Mouse (Mus musculus): Measurements from ENCODE around the gene Oosp1.

DNA sequence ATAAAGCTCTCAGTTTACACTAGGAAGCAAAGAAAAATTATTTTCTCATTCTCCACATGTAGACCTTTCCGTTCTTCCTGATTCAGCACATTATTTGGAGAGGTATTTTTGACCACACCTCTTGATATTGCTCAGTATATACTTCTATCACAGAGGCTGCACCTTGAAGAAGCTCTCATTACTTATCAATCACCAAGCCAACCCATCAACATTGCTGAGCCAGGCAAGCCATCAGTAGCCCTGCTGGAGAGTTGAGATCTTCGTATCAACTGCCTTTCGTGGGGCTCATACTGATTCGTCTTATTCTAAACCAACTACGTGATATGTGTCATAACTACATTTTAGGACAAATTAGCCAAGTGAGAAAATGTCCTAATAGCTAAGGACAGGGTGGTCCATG lies 36.4 kb upstream of the Oosp1 start:
- TF ChIP-seq CTCF (conservative IDR thresholded peaks at IDR 0.05; ENCODE audit: insufficient read depth, insufficient read length, low read depth, low read length): no peak
- TF ChIP-seq POLR2A (IDR thresholded peaks at IDR 0.05; ENCODE audit: low read depth, low read length): no peak

Measured in kidney, adult 2 months (tissue).